Mouse (Mus musculus): ENCODE measurements around the gene Pnpt1. TPM values are rescaled to one million over a fixed set of nuclear protein-coding genes. Genes with fewer than 3 reads are reported as not detected.

The Pnpt1 gene
- total RNA-seq, 1 experiment from 2014 or later, result 66.4 TPM

Other genes starting within 250 kb of the Pnpt1 start
- gene Ppp4r3b, start 42.1 kb downstream of the Pnpt1 start, total RNA-seq (2017), result 184 and 215 TPM in 2 replicates
- gene Cfap36, start 116.7 kb downstream of the Pnpt1 start, total RNA-seq (2017), result 55.0 and 58.5 TPM in 2 replicates
- gene Ccdc88a, start 242.9 kb downstream of the Pnpt1 start, total RNA-seq (2017), result 52.0 and 70.7 TPM in 2 replicates